Mouse (Mus musculus) forebrain, postnatal 0 days (tissue): ENCODE measurements around the gene Arhgef16. TPM values are rescaled to one million over a fixed set of nuclear protein-coding genes. Genes with fewer than 3 reads are reported as not detected.

Experiments
- ATAC-seq: fragments of 200-750 bp; cut with Nextera tagmentation; 2 replicates; pipeline ENCODE4 v1.8.0; 2017; ENCODE audit warnings: mild to moderate bottlenecking, moderate library complexity
- DNase-seq: peaks from one replicate; pipeline ENCODE4 v3.0.0-alpha.2; 2015
- H3K27ac ChIP-seq: fragments of 300-500 bp; sonication (generic); 2 replicates; pipeline ENCODE4 v1.5.1; 2014; ENCODE audit warnings: low read depth, mild to moderate bottlenecking, antibody characterized with exemption, low read length, moderate library complexity, mixed read lengths
- H3K27me3 ChIP-seq: fragments of 300-500 bp; sonication (generic); 2 replicates; pipeline ENCODE4 v1.6.1; 2014; ENCODE audit warnings: mild to moderate bottlenecking, low read length, mixed read lengths; ENCODE audit not compliant: insufficient read depth
- H3K36me3 ChIP-seq: fragments of 300-500 bp; sonication (generic); 2 replicates; pipeline ENCODE4 v1.6.1; 2014; ENCODE audit warnings: mild to moderate bottlenecking, moderate library complexity; ENCODE audit not compliant: insufficient read depth
- H3K4me1 ChIP-seq: fragments of 300-500 bp; sonication (generic); 2 replicates; pipeline ENCODE4 v1.6.1; 2014; ENCODE audit warnings: antibody characterized with exemption; ENCODE audit not compliant: insufficient read depth
- H3K4me2 ChIP-seq: fragments of 300-500 bp; sonication (generic); 2 replicates; pipeline ENCODE4 v1.6.1; 2014; ENCODE audit warnings: low read depth, mild to moderate bottlenecking, moderate library complexity
- H3K4me3 ChIP-seq: fragments of 300-500 bp; sonication (generic); 2 replicates; pipeline ENCODE4 v1.5.1; 2014; ENCODE audit warnings: low read depth, low read length, mixed read lengths
- H3K9ac ChIP-seq: fragments of 300-500 bp; sonication (generic); 2 replicates; pipeline ENCODE4 v1.6.1; 2014; ENCODE audit warnings: mild to moderate bottlenecking
- H3K9me3 ChIP-seq: fragments of 300-500 bp; sonication (generic); 2 replicates; pipeline ENCODE4 v1.6.1; 2016; ENCODE audit warnings: low read length
- CTCF ChIP-seq: sonication (generic); IDR thresholded peaks from 2 replicates; pipeline ENCODE4 v1.5.1; 2016; ENCODE audit warnings: antibody characterized with exemption, control low read depth, low read depth
- WGBS: fragments of 180-500 bp; shearing (Covaris S2); extraction: QIAGEN DNeasy Blood & Tissue Kit; methylation state at CpG from one replicate; pipeline ENCODE4 v1.1.7; 2014; 5-methylcytosine and 5-hydroxymethylcytosine counted together
- polyA plus RNA-seq: library from polyadenylated mRNA; unstranded; fragments of >200 nt; fragmentation: Nextera tagmentation; extraction: Ambion mirVana; gene quantifications from 2 replicates; pipeline ENCODE4 v1.2.1, GENCODE M21; 2015
- total RNA-seq: library from RNA; depleted of rRNA; stranded (reverse); fragments of >200 nt; gene quantifications from 2 replicates; pipeline ENCODE4 v1.2.3, GENCODE M21; 2014

Gene Arhgef16
- total and polyA plus RNA-seq, 2 experiments from 2014 or later: 1.5 to 2.4 TPM

GRCm38 (mm10) chr4:154262071-154262470 is 39.4 kb downstream of the Arhgef16 start:
- ATAC-seq: no peak
- Histone ChIP-seq H3K4me2 (no peak overlapping the region), H3K27me3 (no peaks in the 10 kb centered on the region), H3K36me3 (peaks cover 4% of the 10 kb centered on the region; the same call in 1 of the 2 replicates), H3K9me3 (no peaks in the 10 kb centered on the region), H3K4me3 (no peak overlapping the region), H3K9ac (no peak overlapping the region), H3K4me1 (no peaks in the 10 kb centered on the region), H3K27ac (no peak overlapping the region)
- WGBS: 57% methylated on average over 4 of the region's 4 CpGs
- no peak for TF ChIP-seq CTCF
- DNase-seq: no peak

- 97% methylated on average over 5 of the region's 5 CpGs for WGBS
- Histone ChIP-seq H3K27ac (no peak overlapping the region), H3K27me3 (no peaks in the 10 kb centered on the region), H3K4me3 (no peak overlapping the region), H3K4me1 (no peaks in the 10 kb centered on the region), H3K9ac (no peak overlapping the region), H3K9me3 (no peaks in the 10 kb centered on the region), H3K36me3 (peaks cover 4% of the 10 kb centered on the region; the same call in 1 of the 2 replicates), H3K4me2 (no peak overlapping the region)
- TF ChIP-seq CTCF: no peak
- no peak for DNase-seq
- ATAC-seq: no peak
These were observed 40.7 kb downstream of the Arhgef16 start for GRCm38 (mm10) chr4:154260755-154261154.

DNA sequence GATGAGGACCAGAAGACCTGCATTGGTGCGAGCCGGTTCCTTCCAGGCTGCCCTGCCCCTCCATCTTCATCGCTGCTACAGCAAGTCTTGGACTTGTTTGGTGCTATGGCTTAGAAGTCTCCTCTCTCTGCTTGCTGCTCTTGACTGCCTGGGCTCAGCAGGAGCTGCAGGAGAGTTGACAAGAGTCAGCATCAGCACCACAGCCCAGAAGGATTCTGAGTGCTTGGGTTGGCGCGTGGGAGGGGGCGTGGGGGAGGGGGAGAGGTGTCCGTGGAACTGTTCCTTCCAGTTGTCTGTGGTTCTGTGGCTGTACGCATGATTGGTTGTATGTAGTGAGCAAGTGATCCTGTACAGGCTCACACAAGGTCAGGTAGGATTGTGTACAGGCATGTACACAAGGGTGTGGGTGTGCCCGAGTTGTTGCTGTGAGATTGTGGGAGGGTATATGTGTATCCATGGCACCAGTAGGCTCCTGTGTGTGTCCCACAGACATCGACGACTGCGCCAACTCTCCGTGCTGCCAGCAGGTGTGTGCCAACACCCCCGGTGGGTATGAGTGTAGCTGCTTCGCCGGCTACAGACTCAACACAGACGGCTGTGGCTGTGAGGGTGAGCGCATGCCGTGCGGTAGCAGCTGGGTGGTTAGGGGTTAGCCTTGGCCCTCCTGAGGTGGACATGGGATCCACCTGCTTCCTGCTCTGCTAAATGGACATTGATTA is 48.8 kb downstream of the Arhgef16 start:
- whole genome bisulfite sequencing: 82% methylated on average over 20 of the region's 20 CpGs
- no peaks in the 10 kb centered on the region for H3K27me3 ChIP-seq

DNA sequence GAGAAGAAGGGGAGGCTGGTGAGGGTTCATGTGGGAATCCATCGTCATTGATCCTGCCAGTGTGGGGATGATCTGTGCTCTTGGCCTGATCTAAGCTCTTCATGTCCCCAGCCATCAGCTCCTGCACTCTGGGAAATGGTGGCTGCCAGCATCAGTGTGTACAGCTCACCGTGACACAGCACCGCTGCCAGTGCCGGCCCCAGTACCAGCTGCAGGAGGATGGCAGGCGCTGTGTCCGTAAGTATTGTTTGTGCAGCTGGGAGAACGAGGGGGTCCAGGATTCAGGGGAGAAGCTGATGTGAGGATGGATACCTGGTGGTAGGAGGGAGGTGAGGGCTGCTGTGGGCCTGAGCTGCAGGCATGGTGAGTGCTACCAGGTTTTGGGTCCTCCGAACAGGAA is 52.2 kb downstream of the Arhgef16 start:
- WGBS: 48% methylated on average over 8 of the region's 8 CpGs
- Histone ChIP-seq H3K4me3 (no peak overlapping the region), H3K4me2 (no peak overlapping the region), H3K27ac (no peak overlapping the region), H3K27me3 (no peaks in the 10 kb centered on the region), H3K36me3 (no peaks in the 10 kb centered on the region), H3K9me3 (no peaks in the 10 kb centered on the region), H3K4me1 (no peaks in the 10 kb centered on the region), H3K9ac (peak overlapping the region; percentile 22; the same call in 1 of the 2 replicates)
- DNase-seq (peak; percentile 26), ATAC-seq (peak; percentile 30)
- TF ChIP-seq CTCF: no peak

More for the DNA sequence above, 48.8 kb downstream of the Arhgef16 start:
- Histone ChIP-seq H3K4me3 (no peak overlapping the region), H3K9ac (no peak overlapping the region), H3K27ac (no peak overlapping the region), H3K4me1 (no peaks in the 10 kb centered on the region), H3K4me2 (no peak overlapping the region), H3K9me3 (no peaks in the 10 kb centered on the region), H3K36me3 (no peaks in the 10 kb centered on the region)
- no peak for DNase-seq
- ATAC-seq: no peak
- TF ChIP-seq CTCF: no peak

GRCm38 (mm10) chr4:154248092-154248805 is 53.2 kb downstream of the Arhgef16 start:
- Histone ChIP-seq H3K27me3 (no peaks in the 10 kb centered on the region), H3K9ac (no peak overlapping the region), H3K4me2 (no peak overlapping the region), H3K4me1 (no peaks in the 10 kb centered on the region), H3K9me3 (no peaks in the 10 kb centered on the region), H3K36me3 (no peaks in the 10 kb centered on the region), H3K27ac (no peak overlapping the region), H3K4me3 (no peak overlapping the region)
- TF ChIP-seq CTCF: no peak
- DNase-seq (peak; percentile 44), ATAC-seq (no peak)
- 74% methylated on average over 21 of the region's 21 CpGs for WGBS

- Histone ChIP-seq H3K27ac (no peak overlapping the region), H3K4me2 (no peak overlapping the region)
- no peak for DNase-seq
These were observed 54.0 kb downstream of the Arhgef16 start for GRCm38 (mm10) chr4:154247207-154248091.

More at GRCm38 (mm10) chr4:154247207-154248091, 54.0 kb downstream of the Arhgef16 start:
- Histone ChIP-seq H3K4me3 (no peak overlapping the region), H3K9ac (no peak overlapping the region), H3K9me3 (no peaks in the 10 kb centered on the region), H3K36me3 (no peaks in the 10 kb centered on the region), H3K4me1 (no peaks in the 10 kb centered on the region), H3K27me3 (no peaks in the 10 kb centered on the region)
- 54% methylated on average over 22 of the region's 22 CpGs for WGBS
- no peak for ATAC-seq
- no peak for TF ChIP-seq CTCF
